Mouse (Mus musculus) midbrain, embryonic 10.5 days (tissue): ENCODE measurements around the gene Chd9. TPM values are rescaled to one million over a fixed set of nuclear protein-coding genes. Genes with fewer than 3 reads are reported as not detected.
A peak's percentile ranks its signal among the peaks of the same experiment; 100 is the strongest.

Experiments
- DNase-seq: peaks from one replicate; pipeline ENCODE4 v3.0.0-alpha.2; 2017; ENCODE audit warnings: low spot score
- H3K27ac ChIP-seq: fragments of 300-500 bp; sonication (generic); replicated peaks from 2 replicates; pipeline ENCODE4 v1.5.1; 2016; ENCODE audit warnings: mild to moderate bottlenecking
- H3K27me3 ChIP-seq: fragments of 300-500 bp; sonication (generic); 2 replicates; pipeline ENCODE4 v1.6.1; 2016; ENCODE audit warnings: low read depth, mild to moderate bottlenecking; ENCODE audit not compliant: poor library complexity, severe bottlenecking
- H3K36me3 ChIP-seq: fragments of 300-500 bp; sonication (generic); 2 replicates; pipeline ENCODE4 v1.6.1; 2016; ENCODE audit warnings: mild to moderate bottlenecking, moderate library complexity
- H3K4me1 ChIP-seq: fragments of 300-500 bp; sonication (generic); 2 replicates; pipeline ENCODE4 v1.6.1; 2016
- H3K4me3 ChIP-seq: fragments of 300-500 bp; sonication (generic); 2 replicates; pipeline ENCODE4 v1.5.1; 2016; ENCODE audit warnings: mild to moderate bottlenecking, moderate library complexity
- H3K9me3 ChIP-seq: fragments of 300-500 bp; sonication (generic); replicated peaks from 2 replicates; pipeline ENCODE4 v1.6.1; 2016; ENCODE audit warnings: mild to moderate bottlenecking
- WGBS: fragments of 180-500 bp; shearing (Covaris S2); methylation state at CpG from one replicate; pipeline ENCODE4 v1.1.7; 2016; 5-methylcytosine and 5-hydroxymethylcytosine counted together
- polyA plus RNA-seq: library from polyadenylated mRNA; unstranded; fragments of >200 nt; fragmentation: Nextera tagmentation; extraction: Ambion mirVana; gene quantifications from 2 replicates; pipeline ENCODE4 v1.2.1, GENCODE M21; 2016

The Chd9 gene
- polyA plus RNA-seq, 1 experiment from 2014 or later = 29.0 TPM

GRCm38 (mm10) chr8:90844179-90844967, 16.2 kb downstream of the Chd9 start:
- Histone ChIP-seq H3K36me3 (no peaks in the 10 kb centered on the region), H3K4me3 (no peak overlapping the region), H3K4me1 (peaks cover 25% of the 10 kb centered on the region), H3K27me3 (no peaks in the 10 kb centered on the region), H3K9me3 (no peaks in the 10 kb centered on the region), H3K27ac (no peak overlapping the region)
- 85% methylated on average over 9 of the region's 9 CpGs for WGBS
- DNase-seq = no peak

GRCm38 (mm10) chr8:90847980-90848379, 19.8 kb downstream of the Chd9 start:
- peaks cover 18% of the 10 kb centered on the region for H3K4me1 ChIP-seq
- no peak overlapping the region for H3K4me3 ChIP-seq
- H3K9me3 ChIP-seq = no peaks in the 10 kb centered on the region
- H3K36me3 ChIP-seq = 0 out of 2 replicates have a peak, but pooled peaks cover 3% of the 10 kb centered on the region
- WGBS = 89% methylated on average over 7 of the region's 7 CpGs
- DNase-seq = no peak
- H3K27me3 ChIP-seq = no peaks in the 10 kb centered on the region
- no peak overlapping the region for H3K27ac ChIP-seq

- peak; percentile 51 for DNase-seq
- Histone ChIP-seq H3K27me3 (no peaks in the 10 kb centered on the region), H3K36me3 (0 out of 2 replicates have a peak, but pooled peaks cover 3% of the 10 kb centered on the region), H3K27ac (peak overlapping the region; percentile 55), H3K4me3 (no peak overlapping the region; the same call in 1 of the 2 replicates), H3K9me3 (no peaks in the 10 kb centered on the region), H3K4me1 (peaks cover 28% of the 10 kb centered on the region)
- 49% methylated on average over 11 of the region's 11 CpGs for WGBS
These were observed 21.4 kb downstream of the Chd9 start for GRCm38 (mm10) chr8:90849462-90850050.

GRCm38 (mm10) chr8:90851544-90851943, 23.4 kb downstream of the Chd9 start:
- 0 out of 2 replicates have a peak, but pooled peaks cover 3% of the 10 kb centered on the region for H3K36me3 ChIP-seq
- H3K9me3 ChIP-seq = no peaks in the 10 kb centered on the region
- no peak overlapping the region for H3K4me3 ChIP-seq
- peaks cover 38% of the 10 kb centered on the region for H3K4me1 ChIP-seq
- H3K27me3 ChIP-seq = peaks cover 5% of the 10 kb centered on the region; the same call in 1 of the 2 replicates
- WGBS = 44% methylated on average over 8 of the region's 8 CpGs
- no peak overlapping the region for H3K27ac ChIP-seq
- DNase-seq = no peak

GRCm38 (mm10) chr8:90853971-90854670, 26.0 kb downstream of the Chd9 start:
- H3K4me3 ChIP-seq = 0 out of 2 replicates have a peak overlapping the region, but pooled peaks have one; percentile 11
- H3K27me3 ChIP-seq = peaks cover 5% of the 10 kb centered on the region; the same call in 1 of the 2 replicates
- 0 out of 2 replicates have a peak, but pooled peaks cover 3% of the 10 kb centered on the region for H3K36me3 ChIP-seq
- H3K4me1 ChIP-seq = peaks cover 50% of the 10 kb centered on the region
- H3K9me3 ChIP-seq = no peaks in the 10 kb centered on the region
- 63% methylated on average over 9 of the region's 9 CpGs for WGBS
- H3K27ac ChIP-seq = peak overlapping the region; percentile 75
- no peak for DNase-seq

GRCm38 (mm10) chr8:90854671-90855161, 26.6 kb downstream of the Chd9 start:
- Histone ChIP-seq H3K4me1 (peaks cover 50% of the 10 kb centered on the region), H3K9me3 (no peaks in the 10 kb centered on the region), H3K4me3 (0 out of 2 replicates have a peak overlapping the region, but pooled peaks have one; percentile 11), H3K36me3 (0 out of 2 replicates have a peak, but pooled peaks cover 3% of the 10 kb centered on the region), H3K27ac (peak overlapping the region; percentile 75), H3K27me3 (peaks cover 5% of the 10 kb centered on the region; the same call in 1 of the 2 replicates)
- peak; percentile 41 for DNase-seq
- 22% methylated on average over 10 of the region's 10 CpGs for WGBS

- Histone ChIP-seq H3K9me3 (no peaks in the 10 kb centered on the region), H3K27me3 (peaks cover 5% of the 10 kb centered on the region; the same call in 1 of the 2 replicates), H3K27ac (no peak overlapping the region), H3K4me1 (peaks cover 47% of the 10 kb centered on the region), H3K4me3 (no peak overlapping the region), H3K36me3 (0 out of 2 replicates have a peak, but pooled peaks cover 3% of the 10 kb centered on the region)
- no peak for DNase-seq
- 83% methylated on average over 3 of the region's 3 CpGs for WGBS
These were observed 28.0 kb downstream of the Chd9 start for GRCm38 (mm10) chr8:90856171-90856570.

- Histone ChIP-seq H3K4me1 (peaks cover 55% of the 10 kb centered on the region), H3K9me3 (no peaks in the 10 kb centered on the region), H3K36me3 (0 out of 2 replicates have a peak, but pooled peaks cover 2% of the 10 kb centered on the region), H3K4me3 (no peak overlapping the region), H3K27me3 (peaks cover 5% of the 10 kb centered on the region; the same call in 1 of the 2 replicates), H3K27ac (peak overlapping the region; percentile 28; the same call in 1 of the 2 replicates)
- no peak for DNase-seq
- 35% methylated on average over 1 of the region's 1 CpGs for WGBS
These were observed 28.8 kb downstream of the Chd9 start for GRCm38 (mm10) chr8:90856952-90857351.

GRCm38 (mm10) chr8:90858071-90858470, 29.9 kb downstream of the Chd9 start:
- DNase-seq = no peak
- Histone ChIP-seq H3K4me3 (no peak overlapping the region), H3K9me3 (no peaks in the 10 kb centered on the region), H3K36me3 (no peaks in the 10 kb centered on the region), H3K4me1 (peaks cover 65% of the 10 kb centered on the region), H3K27me3 (peaks cover 5% of the 10 kb centered on the region; the same call in 1 of the 2 replicates), H3K27ac (no peak overlapping the region)
- WGBS = 93% methylated on average over 2 of the region's 2 CpGs

- H3K27ac ChIP-seq = peak overlapping the region; percentile 85
- peak; percentile 48 for DNase-seq
- no peaks in the 10 kb centered on the region for H3K36me3 ChIP-seq
- 12% methylated on average over 9 of the region's 9 CpGs for WGBS
- H3K9me3 ChIP-seq = no peaks in the 10 kb centered on the region
- H3K27me3 ChIP-seq = no peaks in the 10 kb centered on the region; the same call in 1 of the 2 replicates
- peak overlapping the region; percentile 32 for H3K4me3 ChIP-seq
- peaks cover 46% of the 10 kb centered on the region for H3K4me1 ChIP-seq
These were observed 33.3 kb downstream of the Chd9 start for GRCm38 (mm10) chr8:90861266-90861944.

GRCm38 (mm10) chr8:90862038-90862437, 33.9 kb downstream of the Chd9 start:
- H3K9me3 ChIP-seq = no peaks in the 10 kb centered on the region
- no peaks in the 10 kb centered on the region; the same call in 1 of the 2 replicates for H3K27me3 ChIP-seq
- H3K36me3 ChIP-seq = no peaks in the 10 kb centered on the region
- peak; percentile 83 for DNase-seq
- 1% methylated on average over 9 of the region's 9 CpGs for WGBS
- H3K4me3 ChIP-seq = peak overlapping the region; percentile 32
- peaks cover 41% of the 10 kb centered on the region for H3K4me1 ChIP-seq
- H3K27ac ChIP-seq = peak overlapping the region; percentile 85

- 94% methylated on average over 2 of the region's 2 CpGs for WGBS
- no peak for DNase-seq
- no peak overlapping the region for H3K4me3 ChIP-seq
- no peaks in the 10 kb centered on the region for H3K9me3 ChIP-seq
- peaks cover 53% of the 10 kb centered on the region for H3K4me1 ChIP-seq
- H3K27me3 ChIP-seq = peaks cover 14% of the 10 kb centered on the region
- no peak overlapping the region for H3K27ac ChIP-seq
- no peaks in the 10 kb centered on the region for H3K36me3 ChIP-seq
These were observed 38.9 kb downstream of the Chd9 start for GRCm38 (mm10) chr8:90867061-90867460.
